Mouse (Mus musculus) stomach, postnatal 0 days (tissue): Measurements from ENCODE around the gene Tfdp1. TPM values are rescaled to one million over a fixed set of nuclear protein-coding genes. Genes with fewer than 3 reads are reported as not detected.

Source experiments
- ATAC-seq: fragments of 200-750 bp; cut with Nextera tagmentation; 2 replicates; pipeline ENCODE4 v1.8.0; 2017; ENCODE audit not compliant: low FRiP score, low TSS enrichment
- DNase-seq: peaks from one replicate; pipeline ENCODE4 v3.0.0-alpha.2; 2016; ENCODE audit warnings: low spot score
- H3K27ac ChIP-seq: fragments of 300-500 bp; sonication (generic); replicated peaks from 2 replicates; pipeline ENCODE4 v1.5.1; 2014; ENCODE audit warnings: mild to moderate bottlenecking, control low read depth
- H3K27me3 ChIP-seq: fragments of 300-500 bp; sonication (generic); 2 replicates; pipeline ENCODE4 v1.6.1; 2014; ENCODE audit warnings: low read length; ENCODE audit not compliant: control insufficient read depth, insufficient read depth
- H3K36me3 ChIP-seq: fragments of 300-500 bp; sonication (generic); 2 replicates; pipeline ENCODE4 v1.6.1; 2014; ENCODE audit warnings: low read length, mixed read lengths; ENCODE audit not compliant: control insufficient read depth, insufficient read depth
- H3K4me1 ChIP-seq: fragments of 300-500 bp; sonication (generic); replicated peaks from 2 replicates; pipeline ENCODE4 v1.6.1; 2014; ENCODE audit warnings: antibody characterized with exemption; ENCODE audit not compliant: control insufficient read depth, insufficient read depth
- H3K4me2 ChIP-seq: fragments of 300-500 bp; sonication (generic); replicated peaks from 2 replicates; pipeline ENCODE4 v1.6.1; 2014; ENCODE audit warnings: low read depth, mild to moderate bottlenecking, control low read depth, moderate library complexity
- H3K4me3 ChIP-seq: fragments of 300-500 bp; sonication (generic); 2 replicates; pipeline ENCODE4 v1.5.1; 2014; ENCODE audit warnings: low read depth, low read length, control low read depth
- H3K9ac ChIP-seq: fragments of 300-500 bp; sonication (generic); 2 replicates; pipeline ENCODE4 v1.6.1; 2014; ENCODE audit warnings: mild to moderate bottlenecking, low read length, control low read depth, mixed read lengths
- H3K9me3 ChIP-seq: fragments of 300-500 bp; sonication (generic); 2 replicates; pipeline ENCODE4 v1.6.1; 2016; ENCODE audit warnings: low read length; ENCODE audit not compliant: control insufficient read depth
- CTCF ChIP-seq: IDR thresholded peaks from 2 replicates; pipeline ENCODE4 v1.5.1; 2016; ENCODE audit warnings: antibody characterized with exemption, low read depth, mild to moderate bottlenecking, moderate library complexity
- EP300 ChIP-seq: optimal IDR thresholded peaks from 2 replicates; pipeline ENCODE3; 2016; ENCODE audit warnings: antibody characterized with exemption
- WGBS: fragments of 180-500 bp; shearing (Covaris S2); extraction: QIAGEN DNeasy Blood & Tissue Kit; methylation state at CpG from one replicate; pipeline ENCODE4 v1.1.7; 2014; 5-methylcytosine and 5-hydroxymethylcytosine counted together
- polyA plus RNA-seq: library from polyadenylated mRNA; unstranded; fragments of >200 nt; fragmentation: Nextera tagmentation; extraction: Ambion mirVana; gene quantifications from 2 replicates; pipeline ENCODE4 v1.2.1, GENCODE M21; 2015

Gene Tfdp1
- polyA plus RNA-seq, 1 experiment from 2014 or later: 69.3 TPM

DNA sequence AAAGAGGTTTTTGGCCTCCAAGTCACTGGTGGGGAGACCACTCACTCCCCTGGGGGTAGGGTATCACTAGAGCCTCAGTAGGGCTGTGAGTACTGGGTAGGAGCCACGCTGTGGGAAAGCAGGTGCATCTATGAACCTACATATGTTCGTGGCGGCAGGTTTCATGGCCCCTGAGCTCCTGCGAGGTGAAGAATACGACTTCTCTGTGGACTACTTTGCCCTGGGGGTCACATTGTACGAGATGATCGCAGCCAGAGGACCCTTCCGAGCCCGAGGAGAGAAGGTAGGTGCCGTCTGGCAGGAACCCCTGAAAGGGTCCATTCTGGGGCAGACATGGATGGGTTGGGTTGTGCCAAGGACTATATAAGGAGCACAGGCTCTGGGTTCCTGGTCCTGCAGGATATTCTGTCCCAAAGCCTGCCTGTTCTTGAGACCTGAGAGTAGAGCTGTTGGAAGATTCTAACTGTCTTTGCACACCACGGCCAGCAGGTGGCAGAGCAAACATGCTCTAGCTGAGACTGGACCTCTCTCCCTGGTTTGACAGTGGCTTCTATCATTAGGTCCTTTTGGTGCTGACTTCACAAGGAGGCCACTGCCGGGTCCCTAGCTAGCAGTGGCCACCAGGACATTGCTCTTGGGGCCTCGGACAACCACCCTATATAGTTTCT lies 74.5 kb downstream of the Tfdp1 start:
- Histone ChIP-seq H3K27ac (no peak overlapping the region), H3K9me3 (no peaks in the 10 kb centered on the region), H3K4me2 (no peak overlapping the region), H3K4me3 (no peak overlapping the region), H3K9ac (no peak overlapping the region), H3K27me3 (no peaks in the 10 kb centered on the region), H3K4me1 (no peaks in the 10 kb centered on the region), H3K36me3 (no peaks in the 10 kb centered on the region)
- 64% methylated on average over 13 of the region's 13 CpGs for WGBS
- TF ChIP-seq CTCF (peak; percentile 91), EP300 (no peak)
- DNase-seq: peak; percentile 69
- ATAC-seq: no peak

DNA sequence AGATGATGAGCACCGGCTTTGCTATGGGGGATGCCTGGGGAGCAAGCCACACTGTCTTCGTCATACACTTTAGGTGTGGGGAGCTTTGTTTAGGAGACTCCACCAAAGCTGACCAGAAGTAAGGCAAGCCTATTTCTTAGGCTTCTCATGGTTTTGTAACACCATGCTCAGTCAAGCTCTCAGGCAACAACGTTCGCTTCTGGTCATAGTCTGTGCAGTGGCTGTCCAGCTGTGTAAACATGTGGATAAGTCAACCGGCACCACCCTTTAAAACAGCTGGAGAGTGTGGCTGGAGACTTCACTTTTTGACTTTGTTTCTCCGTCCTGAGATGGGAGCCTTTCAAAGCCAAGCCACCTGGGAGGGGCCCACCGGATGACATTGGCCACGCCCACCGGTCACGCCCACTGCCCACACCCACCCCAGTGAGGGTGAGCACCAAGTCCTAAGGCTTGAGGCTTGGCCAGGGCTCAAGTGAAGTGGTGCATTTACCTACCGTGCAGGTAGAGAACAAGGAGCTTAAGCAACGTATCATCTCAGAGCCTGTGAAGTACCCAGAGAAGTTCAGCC lies 75.4 kb downstream of the Tfdp1 start:
- WGBS: 33% methylated on average over 12 of the region's 12 CpGs
- ATAC-seq: no peak

DNA sequence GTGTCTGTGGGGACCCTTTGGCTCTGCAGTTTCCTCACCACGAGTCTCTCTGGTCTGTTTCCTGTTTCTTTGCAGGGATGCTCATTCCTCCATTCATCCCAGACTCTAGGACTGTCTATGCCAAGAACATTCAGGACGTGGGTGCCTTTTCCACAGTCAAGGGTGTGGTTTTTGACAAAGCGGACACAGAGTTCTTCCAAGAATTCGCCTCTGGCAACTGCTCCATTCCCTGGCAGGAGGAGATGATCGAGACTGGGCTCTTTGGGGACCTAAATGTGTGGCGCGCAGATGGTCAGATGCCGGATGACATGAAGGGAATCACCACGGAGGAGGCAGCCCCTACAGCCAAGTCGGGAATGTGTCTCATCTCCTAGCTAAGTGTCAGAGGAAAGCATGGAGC lies 77.3 kb downstream of the Tfdp1 start:
- Histone ChIP-seq H3K9ac (no peak overlapping the region), H3K27me3 (no peaks in the 10 kb centered on the region), H3K36me3 (no peaks in the 10 kb centered on the region), H3K4me1 (no peaks in the 10 kb centered on the region), H3K4me3 (no peak overlapping the region), H3K9me3 (no peaks in the 10 kb centered on the region), H3K27ac (no peak overlapping the region), H3K4me2 (no peak overlapping the region)
- DNase-seq (no peak), ATAC-seq (no peak)
- TF ChIP-seq CTCF: no peak
- TF ChIP-seq EP300: no peak
- WGBS: 70% methylated on average over 10 of the region's 10 CpGs

More for the DNA sequence above, 75.4 kb downstream of the Tfdp1 start:
- Histone ChIP-seq H3K27me3 (no peaks in the 10 kb centered on the region), H3K9me3 (no peaks in the 10 kb centered on the region), H3K4me2 (no peak overlapping the region), H3K27ac (no peak overlapping the region), H3K9ac (no peak overlapping the region), H3K4me1 (no peaks in the 10 kb centered on the region), H3K4me3 (no peak overlapping the region), H3K36me3 (no peaks in the 10 kb centered on the region)
- no peak for TF ChIP-seq CTCF
- no peak for DNase-seq

DNA sequence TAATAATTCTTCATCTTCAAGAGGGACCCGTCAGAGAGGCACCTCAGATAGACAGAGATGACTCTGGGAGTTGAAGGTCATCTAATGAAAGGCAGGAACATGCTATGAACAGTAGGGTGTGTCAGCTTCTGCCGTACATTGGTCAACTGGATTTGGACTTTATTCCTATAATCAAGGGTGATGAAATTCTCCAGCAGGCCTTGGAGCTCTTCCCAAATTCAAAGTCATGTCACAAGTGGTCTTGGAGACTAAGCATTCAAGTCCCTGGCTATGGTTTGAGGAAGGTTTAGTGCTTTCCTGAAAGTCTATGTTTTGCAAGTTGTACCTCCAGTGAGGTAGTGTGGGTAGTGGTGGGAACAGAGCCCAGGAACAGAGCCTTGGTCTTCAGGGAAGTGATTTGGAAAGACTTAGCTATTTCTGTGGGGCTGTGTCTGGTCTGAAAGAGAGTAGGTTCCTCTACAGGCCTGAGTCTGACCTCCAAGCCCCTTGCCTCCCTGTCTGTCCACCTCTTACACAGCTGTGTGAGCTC lies 80.6 kb downstream of the Tfdp1 start:
- no peak overlapping the region for H3K4me3 ChIP-seq

DNA sequence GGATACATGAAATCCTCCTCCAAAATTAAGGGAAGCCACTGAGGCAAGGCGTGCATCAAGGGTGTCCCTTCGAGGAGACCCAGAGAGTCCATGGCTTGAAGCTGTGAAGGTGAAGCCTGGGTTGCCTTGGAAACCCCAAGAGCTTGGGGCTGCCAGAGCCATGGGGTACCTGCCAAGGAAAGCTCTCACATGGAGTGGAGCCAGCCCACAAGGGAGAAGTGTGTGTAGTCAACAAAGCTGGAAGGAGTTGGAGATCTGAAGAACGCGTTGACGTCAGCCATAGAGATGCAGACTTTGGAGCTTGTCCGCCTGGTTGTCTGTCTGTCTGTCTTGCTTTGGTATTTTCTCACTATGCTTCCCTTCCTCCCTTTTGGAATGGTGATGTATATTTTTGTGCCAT lies 82.4 kb downstream of the Tfdp1 start:
- H3K4me2 ChIP-seq: no peak overlapping the region
- no peaks in the 10 kb centered on the region for H3K9me3 ChIP-seq
- no peaks in the 10 kb centered on the region for H3K27me3 ChIP-seq
- no peak overlapping the region for H3K27ac ChIP-seq
- no peak overlapping the region for H3K9ac ChIP-seq
- no peak for ATAC-seq
- H3K36me3 ChIP-seq: no peaks in the 10 kb centered on the region
- no peak for TF ChIP-seq EP300
- TF ChIP-seq CTCF: no peak
- DNase-seq: no peak
- WGBS: 82% methylated on average over 6 of the region's 6 CpGs
- H3K4me1 ChIP-seq: no peaks in the 10 kb centered on the region
- H3K4me3 ChIP-seq: no peak overlapping the region

More for the DNA sequence above, 80.6 kb downstream of the Tfdp1 start:
- H3K4me1 ChIP-seq: no peaks in the 10 kb centered on the region
- no peak overlapping the region for H3K27ac ChIP-seq
- WGBS: 68% methylated on average over 2 of the region's 2 CpGs
- no peak overlapping the region for H3K4me2 ChIP-seq
- H3K9ac ChIP-seq: no peak overlapping the region
- no peaks in the 10 kb centered on the region for H3K9me3 ChIP-seq
- no peak for DNase-seq
- TF ChIP-seq CTCF (no peak), EP300 (no peak)
- no peaks in the 10 kb centered on the region for H3K27me3 ChIP-seq
- no peak for ATAC-seq
- H3K36me3 ChIP-seq: no peaks in the 10 kb centered on the region

DNA sequence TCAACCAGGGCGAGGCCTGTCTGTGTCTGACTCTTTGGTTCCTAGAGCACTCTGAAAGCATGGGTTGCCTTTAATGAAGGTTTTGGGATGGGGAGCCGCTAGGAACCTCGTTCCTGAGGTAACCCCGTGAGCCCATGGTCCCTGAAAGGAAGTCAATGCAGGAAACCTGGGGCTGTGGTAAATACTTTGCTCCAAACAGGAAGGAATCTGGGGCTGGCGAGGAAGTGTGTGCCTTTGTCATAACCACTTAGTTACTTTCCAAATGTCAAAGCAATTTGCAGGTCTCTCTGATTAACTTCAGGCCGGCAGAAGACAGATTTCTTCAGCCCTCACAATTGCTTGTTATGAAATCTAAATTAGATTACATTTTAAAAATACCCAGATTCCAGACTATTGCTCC lies 88.8 kb downstream of the Tfdp1 start:
- Histone ChIP-seq H3K9me3 (no peaks in the 10 kb centered on the region), H3K27ac (no peak overlapping the region), H3K9ac (no peak overlapping the region), H3K36me3 (no peaks in the 10 kb centered on the region), H3K4me1 (no peaks in the 10 kb centered on the region), H3K4me2 (no peak overlapping the region), H3K27me3 (no peaks in the 10 kb centered on the region), H3K4me3 (no peak overlapping the region)
- DNase-seq: no peak
- WGBS: 60% methylated on average over 6 of the region's 6 CpGs
- no peak for TF ChIP-seq CTCF
- TF ChIP-seq EP300: no peak
- no peak for ATAC-seq

Other genes starting within 250 kb of the Tfdp1 start
- 13.9 and 15.1 TPM in 2 replicates for gene Pcid2, start 233.3 kb upstream of the Tfdp1 start, polyA plus RNA-seq
- 47.1 and 52.6 TPM in 2 replicates for gene Cul4a, start 233.1 kb upstream of the Tfdp1 start, polyA plus RNA-seq
- 260 and 278 TPM in 2 replicates for gene Lamp1, start 179.6 kb upstream of the Tfdp1 start, polyA plus RNA-seq
- gene Grtp1, start 138.1 kb upstream of the Tfdp1 start, polyA plus RNA-seq: 30.6 and 31.8 TPM in 2 replicates
- gene Adprhl1, start 84.6 kb upstream of the Tfdp1 start, polyA plus RNA-seq: 0.42 and 0.50 TPM in 2 replicates
- gene Dcun1d2, start 50.6 kb upstream of the Tfdp1 start, polyA plus RNA-seq: 9.6 and 9.9 TPM in 2 replicates
- gene Tmco3, start 50.6 kb upstream of the Tfdp1 start, polyA plus RNA-seq: 14.7 and 15.5 TPM in 2 replicates
- 776 and 950 TPM in 2 replicates for gene Atp4b, start 58.1 kb downstream of the Tfdp1 start, polyA plus RNA-seq
- 0.02 TPM in 1 of 2 replicates, not detected in the other for gene Grk1, start 66.3 kb downstream of the Tfdp1 start, polyA plus RNA-seq
- 5.5 and 6.3 TPM in 2 replicates for gene Tmem255b, start 96.4 kb downstream of the Tfdp1 start, polyA plus RNA-seq
- gene Gas6, start 155.7 kb downstream of the Tfdp1 start, polyA plus RNA-seq: 197 and 213 TPM in 2 replicates
- not detected in 2 replicates for gene 1700029H14Rik, start 223.7 kb downstream of the Tfdp1 start, polyA plus RNA-seq